Mouse (Mus musculus) lung, postnatal 10 days (tissue): ENCODE measurements around the gene Gm3371.
"Not testable (repeated sequence)": the region's sequence is repeated elsewhere in the genome, so short reads cannot be mapped to it uniquely, and the experiment has no call there.

Experiments
- DNase-seq: peaks from one replicate; pipeline ENCODE4 v3.0.0; 2021

Gm3371 gene

GRCm38 (mm10) chr14:44410588-44410987, at the start of gene Gm3371:
Gene Gm3371, minus strand, starts transcription at chr14:44410688.
- DNase-seq: not testable (repeated sequence)

- not testable (repeated sequence) for DNase-seq
Observed at GRCm38 (mm10) chr14:44433335-44433734, 22.8 kb upstream of the Gm3371 start, which contains the start of gene Gm8232. Gene Gm8232, plus strand, starts transcription at chr14:44433635.

GRCm38 (mm10) chr14:44384233-44384632, 26.3 kb downstream of the Gm3371 start:
- not testable (repeated sequence) for DNase-seq

GRCm38 (mm10) chr14:44365057-44365456, 45.4 kb downstream of the Gm3371 start, which contains the start of gene Gm8229:
Gene Gm8229, plus strand, starts transcription at chr14:44365357.
- not testable (repeated sequence) for DNase-seq

GRCm38 (mm10) chr14:44362301-44362700, 48.2 kb downstream of the Gm3371 start:
- not testable (repeated sequence) for DNase-seq

- not testable (repeated sequence) for DNase-seq
Observed at GRCm38 (mm10) chr14:44361416-44361815, 49.1 kb downstream of the Gm3371 start.
